Mouse (Mus musculus) neural tube, embryonic 15.5 days (tissue): ENCODE measurements around the gene Gm14327. TPM values are rescaled to one million over a fixed set of nuclear protein-coding genes. Genes with fewer than 3 reads are reported as not detected.
"Not testable (repeated sequence)": the region's sequence is repeated elsewhere in the genome, so short reads cannot be mapped to it uniquely, and the experiment has no call there.

Experiments used
- ATAC-seq: fragments of 200-750 bp; cut with Nextera tagmentation; 2 replicates; pipeline ENCODE4 v1.8.0; 2017; ENCODE audit warnings: mild to moderate bottlenecking, moderate TSS enrichment, moderate library complexity; ENCODE audit not compliant: low FRiP score
- H3K27ac ChIP-seq: fragments of 300-500 bp; sonication (generic); replicated peaks from 2 replicates; pipeline ENCODE4 v1.5.1; 2015; ENCODE audit warnings: mild to moderate bottlenecking, inconsistent platforms
- H3K27me3 ChIP-seq: fragments of 300-500 bp; sonication (generic); replicated peaks from 2 replicates; pipeline ENCODE4 v1.6.1; 2015; ENCODE audit warnings: inconsistent platforms
- H3K36me3 ChIP-seq: fragments of 300-500 bp; sonication (generic); 2 replicates; pipeline ENCODE4 v1.6.1; 2015; ENCODE audit warnings: inconsistent platforms
- H3K4me1 ChIP-seq: fragments of 300-500 bp; sonication (generic); 2 replicates; pipeline ENCODE4 v1.6.1; 2015; ENCODE audit warnings: inconsistent platforms
- H3K4me2 ChIP-seq: fragments of 300-500 bp; sonication (generic); 2 replicates; pipeline ENCODE4 v1.6.1; 2015; ENCODE audit warnings: inconsistent platforms, mild to moderate bottlenecking, moderate library complexity
- H3K4me3 ChIP-seq: fragments of 300-500 bp; sonication (generic); replicated peaks from 2 replicates; pipeline ENCODE4 v1.5.1; 2015; ENCODE audit warnings: mild to moderate bottlenecking, inconsistent platforms
- H3K9ac ChIP-seq: fragments of 300-500 bp; sonication (generic); replicated peaks from 2 replicates; pipeline ENCODE4 v1.6.1; 2015; ENCODE audit warnings: mild to moderate bottlenecking, inconsistent platforms
- H3K9me3 ChIP-seq: fragments of 300-500 bp; sonication (generic); replicated peaks from 2 replicates; pipeline ENCODE4 v1.6.1; 2016; ENCODE audit warnings: inconsistent platforms
- WGBS: fragments of 180-500 bp; shearing (Covaris S2); methylation state at CpG from one replicate; pipeline ENCODE4 v1.1.7; 2015; ENCODE audit warnings: mixed read lengths; 5-methylcytosine and 5-hydroxymethylcytosine counted together
- polyA plus RNA-seq: library from polyadenylated mRNA; unstranded; fragments of >200 nt; fragmentation: Nextera tagmentation; extraction: Ambion mirVana; gene quantifications from 2 replicates; pipeline ENCODE4 v1.2.1, GENCODE M21; 2015

Gm14327 gene
- polyA plus RNA-seq, result 1.0 and 2.7 TPM in 2 replicates

DNA sequence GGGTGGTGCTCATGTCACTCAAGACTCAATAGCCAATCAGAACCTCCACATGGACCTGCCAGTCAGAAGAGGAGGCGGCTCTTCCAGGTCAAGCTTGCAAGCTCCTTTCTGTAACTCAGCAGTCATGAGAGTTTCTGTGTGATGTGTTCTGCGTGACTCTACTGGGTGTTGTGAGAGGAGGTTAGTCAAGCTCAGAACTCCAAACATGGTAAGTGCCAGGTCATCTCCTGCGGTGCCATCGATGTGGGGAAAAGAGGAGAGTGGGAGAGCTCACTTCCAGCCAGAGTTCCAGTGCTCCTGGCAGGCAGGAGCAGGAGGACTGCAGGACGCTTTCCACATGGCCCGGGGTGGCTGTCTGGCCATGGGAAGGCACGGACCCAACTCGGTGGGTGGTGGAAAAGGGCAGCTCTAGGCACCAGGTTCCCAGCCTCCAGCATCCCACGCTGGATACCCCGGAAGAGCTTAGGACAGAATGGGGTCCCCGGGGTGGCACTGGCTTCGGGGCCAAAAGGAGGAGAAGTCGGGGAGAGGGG, at the start of gene Gm14327:
Gene Gm14327, plus strand, starts transcription at position 51 of the 533 bp plus-strand sequence.
- H3K27ac ChIP-seq, H3K9ac ChIP-seq, H3K4me1 ChIP-seq, H3K36me3 ChIP-seq, H3K27me3 ChIP-seq, ATAC-seq, H3K4me2 ChIP-seq, H3K9me3 ChIP-seq, H3K4me3 ChIP-seq: not testable (repeated sequence)
- 50% methylated on average over 11 of the region's 13 CpGs for WGBS

DNA sequence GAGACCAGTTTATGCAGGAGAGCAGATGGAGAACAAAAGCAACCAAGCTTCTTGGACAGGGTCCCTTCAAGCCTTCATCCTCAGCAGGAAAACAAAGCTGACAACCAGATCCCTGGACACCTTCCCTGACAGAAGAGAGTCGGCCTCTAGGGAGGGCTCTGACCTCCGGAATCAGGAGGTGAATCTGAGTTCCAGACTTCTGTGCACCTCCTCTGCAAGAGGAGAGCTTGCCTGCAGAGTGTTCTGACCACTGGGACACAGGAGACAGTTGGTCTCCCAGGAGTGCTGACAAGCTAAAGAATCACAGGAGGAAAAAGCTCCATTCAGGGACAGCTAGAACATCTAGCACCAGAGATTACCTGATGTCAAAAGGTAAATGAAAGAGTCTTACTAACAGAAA, 34.6 kb upstream of the Gm14327 start:
- not testable (repeated sequence) for ATAC-seq, H3K9me3 ChIP-seq, H3K36me3 ChIP-seq, H3K9ac ChIP-seq, H3K4me2 ChIP-seq, H3K27ac ChIP-seq, H3K27me3 ChIP-seq, H3K4me1 ChIP-seq, H3K4me3 ChIP-seq
- WGBS, result 84% methylated on average over 2 of the region's 2 CpGs

- 92% methylated on average over 14 of the region's 14 CpGs for WGBS
- H3K27ac ChIP-seq, H3K9me3 ChIP-seq, H3K36me3 ChIP-seq, H3K4me3 ChIP-seq, H3K4me1 ChIP-seq, H3K4me2 ChIP-seq, H3K27me3 ChIP-seq, H3K9ac ChIP-seq, ATAC-seq: not testable (repeated sequence)
These were observed 9.2 kb upstream of the Gm14327 start for GRCm38 (mm10) chr2:177887743-177888142.

GRCm38 (mm10) chr2:177898171-177898570, 1.3 kb downstream of the Gm14327 start:
- H3K4me2 ChIP-seq, ATAC-seq, H3K36me3 ChIP-seq, H3K27me3 ChIP-seq, H3K27ac ChIP-seq, H3K4me1 ChIP-seq, H3K4me3 ChIP-seq, H3K9me3 ChIP-seq, H3K9ac ChIP-seq: not testable (repeated sequence)
- 89% methylated on average over 2 of the region's 3 CpGs for WGBS

- not testable (repeated sequence) for ATAC-seq, H3K4me1 ChIP-seq, H3K9me3 ChIP-seq, H3K27me3 ChIP-seq, H3K4me2 ChIP-seq, H3K36me3 ChIP-seq, H3K27ac ChIP-seq, H3K4me3 ChIP-seq, H3K9ac ChIP-seq
- 96% methylated on average over 4 of the region's 12 CpGs for WGBS
These were observed 6.4 kb downstream of the Gm14327 start for GRCm38 (mm10) chr2:177903276-177903675.

DNA sequence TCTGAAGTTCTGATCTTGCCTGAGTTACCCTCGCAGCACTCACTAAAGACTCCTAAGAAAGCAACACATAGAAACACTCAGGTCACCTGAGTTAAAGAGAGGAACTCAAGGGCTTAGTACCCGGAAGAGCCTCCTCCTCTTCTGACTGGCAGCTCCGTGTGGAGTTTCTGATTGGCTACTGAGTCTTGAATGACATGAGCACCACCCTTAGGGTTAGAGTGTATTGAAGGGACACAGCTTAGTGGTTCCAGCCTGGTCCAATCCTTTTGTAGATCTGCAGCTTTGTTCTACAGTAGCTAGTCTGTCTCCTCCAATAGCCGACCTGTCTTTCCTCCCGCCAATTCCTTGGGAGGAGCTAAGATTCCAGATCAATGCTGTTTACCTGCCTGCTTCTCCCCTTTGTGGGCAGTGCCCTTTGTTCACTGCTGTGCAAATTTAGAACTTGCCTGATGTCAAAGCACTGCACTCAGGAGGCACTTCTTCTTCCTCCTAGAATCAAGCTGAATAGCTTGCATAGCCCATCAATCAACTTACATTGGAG, 28.7 kb downstream of the Gm14327 start, which contains the start of gene Zfp972:
Gene Zfp972, minus strand, starts transcription at position 51 of the 541 bp plus-strand sequence.
- H3K27me3 ChIP-seq, H3K36me3 ChIP-seq, ATAC-seq, H3K9me3 ChIP-seq, H3K4me3 ChIP-seq, H3K9ac ChIP-seq, H3K4me2 ChIP-seq, H3K27ac ChIP-seq, H3K4me1 ChIP-seq: not testable (repeated sequence)
- 79% methylated on average over 4 of the region's 5 CpGs for whole genome bisulfite sequencing

Other genes with a start within 250 kb of the Gm14327 start
- 5.5 and 5.7 TPM in 2 replicates for gene Gm14322, start 137.8 kb upstream of the Gm14327 start, polyA plus RNA-seq
- gene Gm14325, start 56.8 kb upstream of the Gm14327 start, polyA plus RNA-seq, result 35.9 and 40.2 TPM in 2 replicates
- gene Zfp972, start 28.5 kb downstream of the Gm14327 start, polyA plus RNA-seq, result 0.60 TPM in 1 of 2 replicates, not detected in the other
- 14.0 and 14.1 TPM in 2 replicates for gene Gm14326, start 60.2 kb downstream of the Gm14327 start, polyA plus RNA-seq
- 11.4 and 11.7 TPM in 2 replicates for gene Zfp971, start 126.2 kb downstream of the Gm14327 start, polyA plus RNA-seq
- gene Zfp931, start 181.4 kb downstream of the Gm14327 start, polyA plus RNA-seq, result 17.0 and 18.4 TPM in 2 replicates
- 47.1 and 57.2 TPM in 2 replicates for gene Phactr3, start 221.9 kb downstream of the Gm14327 start, polyA plus RNA-seq